Mouse (Mus musculus): ENCODE measurements around the gene Gtf3c3.

DNA sequence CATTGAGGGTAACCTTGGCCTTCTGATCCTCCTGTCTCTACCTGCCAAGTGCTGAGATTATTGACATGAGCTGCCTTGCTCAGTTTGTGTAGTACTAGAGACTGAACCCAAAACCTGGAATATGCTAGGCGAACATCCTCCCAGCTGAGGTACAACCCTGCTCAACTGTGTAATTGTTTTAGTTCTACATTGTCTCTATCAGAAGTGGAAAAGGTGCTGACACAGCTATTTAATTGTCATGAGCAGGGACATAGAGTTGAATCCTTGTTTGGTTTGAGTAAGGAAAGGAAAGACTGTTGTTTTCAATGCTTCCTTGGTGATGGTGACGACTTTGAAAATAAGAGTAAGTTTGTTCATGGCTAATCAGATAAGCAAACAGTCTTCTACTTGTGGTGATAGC is 13.3 kb upstream of the Gtf3c3 start:
- TF ChIP-seq CTCF (IDR thresholded peaks at IDR 0.05; ENCODE audit: control insufficient read depth, insufficient read depth, insufficient read length) (no peak), USF1 (IDR thresholded peaks at IDR 0.05; ENCODE audit: low read depth) (no peak), MYOG (IDR thresholded peaks at IDR 0.05; ENCODE audit: control insufficient read depth, extremely low read depth, insufficient read length) (no peak), MYOD1 (IDR thresholded peaks at IDR 0.05; ENCODE audit: control insufficient read depth, insufficient read length, low read depth) (no peak)

Measured in C2C12 (cell line).